Mouse (Mus musculus): ENCODE measurements around the gene Ndufs5.

Ndufs5 gene

DNA sequence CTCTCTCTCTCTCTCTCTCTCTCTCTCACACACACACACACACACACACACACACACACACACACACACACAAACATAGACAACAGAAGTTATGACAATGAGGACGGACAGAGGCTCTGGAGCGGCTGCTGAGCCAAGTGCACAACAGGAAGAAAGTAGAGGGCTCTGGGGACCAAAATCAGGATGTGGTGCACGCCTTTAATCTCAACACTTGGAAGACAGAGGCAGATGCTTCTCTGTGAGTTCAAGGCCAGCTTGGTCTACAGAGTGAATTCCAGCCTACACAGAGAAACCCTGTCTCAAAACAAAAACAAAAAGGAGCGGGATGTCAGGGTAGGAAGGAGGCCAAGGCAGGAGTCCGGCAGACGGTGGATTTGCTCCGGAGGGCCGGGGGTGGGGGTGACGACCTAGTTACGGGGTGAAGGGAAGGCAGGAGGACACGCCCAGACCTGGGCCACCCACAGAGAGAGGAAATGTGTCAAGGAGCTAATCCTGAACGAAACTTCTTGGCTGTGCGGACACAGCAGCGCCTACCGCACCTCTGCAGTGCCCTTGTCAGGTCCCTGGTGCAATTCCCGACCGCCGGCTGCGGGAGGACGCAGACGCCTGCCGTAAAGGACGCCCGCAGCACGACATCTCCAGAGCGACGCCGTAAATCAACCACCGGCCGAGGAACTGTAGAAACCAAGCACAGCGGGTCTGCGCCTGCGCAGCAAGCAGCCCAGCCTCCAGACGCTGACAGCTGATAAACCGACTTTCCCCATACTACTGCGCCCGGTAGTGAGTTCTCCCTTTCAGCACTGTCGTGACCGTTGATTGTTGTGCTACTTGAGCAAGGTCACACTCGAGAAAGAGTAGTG, at the start of gene Ndufs5:
Gene Ndufs5, minus strand, starts transcription at position 629 of the 860 bp plus-strand sequence.
- in situ Hi-C loops (cut with MboI), result no loop called here

DNA sequence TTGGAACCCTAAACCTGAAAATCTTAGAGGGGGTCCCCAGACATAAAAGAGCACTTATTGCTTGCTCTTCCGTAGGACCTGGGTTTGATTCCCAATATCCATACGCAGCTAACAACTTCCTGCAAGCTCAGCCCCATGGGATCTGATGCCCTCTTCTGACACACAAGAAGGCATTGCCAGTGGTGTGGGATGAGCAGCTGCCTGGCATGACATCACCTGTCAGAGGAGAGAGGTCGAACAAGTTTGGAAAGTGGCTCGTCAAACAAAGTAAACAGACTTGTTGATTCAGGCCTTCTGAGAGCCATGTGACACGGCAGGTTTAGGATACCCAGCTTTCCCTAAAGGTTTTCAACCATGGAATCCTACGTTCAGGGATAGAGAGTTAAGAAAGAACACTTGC, 47.1 kb upstream of the Ndufs5 start:
- in situ Hi-C loops (cut with MboI), result no loop called here

DNA sequence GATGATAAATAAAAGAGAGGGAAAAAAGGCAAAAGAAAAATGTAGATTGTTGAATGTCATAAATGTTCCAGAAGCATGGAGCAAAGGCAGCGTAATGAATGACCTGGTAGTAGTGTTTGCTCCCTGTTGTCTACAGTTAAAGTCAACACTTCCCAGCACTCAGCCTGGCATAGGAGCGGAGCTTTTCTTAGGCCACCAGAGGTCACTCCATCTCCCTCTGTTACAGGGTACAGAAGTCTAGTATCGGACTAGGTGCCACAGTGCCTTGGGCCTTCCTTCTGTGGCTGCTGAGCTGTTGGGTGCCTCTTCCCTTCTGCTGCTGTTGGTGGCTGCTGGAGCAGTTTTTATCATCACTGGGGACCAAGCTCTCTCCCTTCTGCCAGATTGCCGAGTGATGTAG, 40.3 kb upstream of the Ndufs5 start:
- in situ Hi-C loops (cut with MboI), result no loop called here

DNA sequence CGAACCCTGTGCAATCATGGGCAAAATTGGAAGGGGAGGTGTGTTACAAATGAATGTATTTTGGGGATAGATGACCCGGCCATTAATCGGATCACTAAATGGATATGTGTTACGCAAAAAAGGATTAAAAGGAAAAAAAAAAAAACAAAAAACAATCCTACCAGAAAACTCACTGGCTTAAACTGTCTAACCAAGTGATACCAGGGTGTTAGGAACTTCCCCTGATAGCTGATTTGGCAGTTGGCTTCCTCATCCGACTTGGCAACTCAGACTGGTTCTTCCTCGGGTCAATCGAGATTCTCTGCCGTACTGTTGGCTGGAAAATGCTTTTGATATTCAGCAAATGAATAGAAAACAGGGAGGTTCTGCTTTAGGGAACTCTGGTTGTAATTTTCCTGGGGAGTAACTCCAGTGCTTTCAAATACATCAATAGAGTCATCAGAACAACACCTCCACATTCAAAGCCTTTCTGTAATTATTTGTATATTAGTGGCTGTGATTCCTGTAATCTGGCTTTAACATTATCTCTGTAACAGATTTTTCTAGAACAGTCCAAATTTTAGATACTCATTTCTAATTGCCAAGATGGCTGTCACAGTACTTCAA, 32.8 kb upstream of the Ndufs5 start:
- in situ Hi-C loops (cut with MboI), result no loop called here

DNA sequence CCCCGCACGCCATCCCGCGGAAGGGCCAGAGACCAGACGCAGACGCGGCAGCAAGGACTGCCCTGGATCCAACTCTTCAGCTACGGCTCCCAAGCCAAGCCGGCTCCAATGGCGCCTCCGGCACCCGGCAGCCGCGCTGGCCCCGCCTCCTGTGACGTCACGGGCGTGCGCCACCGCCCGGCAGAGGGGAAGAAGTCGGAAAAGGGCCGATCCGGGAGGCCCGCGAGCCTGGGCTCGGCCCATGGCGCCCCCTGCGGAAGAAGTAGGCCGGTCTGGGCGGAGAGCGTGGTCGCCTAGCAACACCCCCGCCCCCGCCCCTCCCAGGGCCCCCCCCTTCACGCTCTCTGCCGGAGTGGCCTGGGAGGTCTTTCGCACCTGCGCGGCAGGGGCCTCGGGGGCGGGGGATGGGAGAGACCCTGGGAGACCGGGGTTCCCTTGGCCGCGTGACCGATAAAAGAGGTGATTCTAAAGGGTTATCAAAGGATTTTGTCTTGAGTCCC, 32.2 kb upstream of the Ndufs5 start, which contains the start of gene Akirin1:
Gene Akirin1, minus strand, starts transcription at position 194 of the 500 bp plus-strand sequence.
- in situ Hi-C loops (cut with MboI), result no loop called here

DNA sequence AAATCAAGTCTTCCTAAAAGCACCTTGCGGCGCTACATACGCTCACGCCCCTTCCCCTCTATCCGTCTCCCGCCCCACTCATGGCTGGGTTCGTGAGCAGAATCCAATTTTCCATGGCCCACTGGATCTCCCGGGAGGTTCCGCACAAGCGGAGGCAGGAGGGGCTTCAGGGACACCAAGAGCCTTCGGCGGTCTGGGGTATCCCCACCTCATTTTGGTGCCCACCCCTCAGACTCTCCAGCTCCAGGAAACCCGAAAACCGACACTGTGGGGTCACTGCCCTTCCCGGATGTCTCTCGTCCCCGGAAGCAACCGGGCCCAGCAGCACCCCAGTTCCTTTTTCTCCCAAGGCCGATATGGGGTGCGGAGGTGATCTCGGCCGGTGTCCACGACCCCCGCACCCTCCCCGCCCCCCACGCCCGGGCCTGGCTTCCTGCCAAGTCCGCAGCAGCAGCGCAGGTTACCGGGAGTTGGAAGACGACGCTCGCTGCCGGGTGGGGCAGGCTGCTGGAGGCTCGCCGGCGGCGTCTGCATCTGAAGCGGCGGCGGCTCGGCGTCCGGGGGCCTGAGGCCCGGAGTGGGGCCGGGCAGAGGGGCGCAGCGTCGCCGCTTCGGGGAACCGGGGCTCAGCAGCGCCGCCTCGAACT, 31.6 kb upstream of the Ndufs5 start:
- in situ Hi-C loops (cut with MboI), result no loop called here

DNA sequence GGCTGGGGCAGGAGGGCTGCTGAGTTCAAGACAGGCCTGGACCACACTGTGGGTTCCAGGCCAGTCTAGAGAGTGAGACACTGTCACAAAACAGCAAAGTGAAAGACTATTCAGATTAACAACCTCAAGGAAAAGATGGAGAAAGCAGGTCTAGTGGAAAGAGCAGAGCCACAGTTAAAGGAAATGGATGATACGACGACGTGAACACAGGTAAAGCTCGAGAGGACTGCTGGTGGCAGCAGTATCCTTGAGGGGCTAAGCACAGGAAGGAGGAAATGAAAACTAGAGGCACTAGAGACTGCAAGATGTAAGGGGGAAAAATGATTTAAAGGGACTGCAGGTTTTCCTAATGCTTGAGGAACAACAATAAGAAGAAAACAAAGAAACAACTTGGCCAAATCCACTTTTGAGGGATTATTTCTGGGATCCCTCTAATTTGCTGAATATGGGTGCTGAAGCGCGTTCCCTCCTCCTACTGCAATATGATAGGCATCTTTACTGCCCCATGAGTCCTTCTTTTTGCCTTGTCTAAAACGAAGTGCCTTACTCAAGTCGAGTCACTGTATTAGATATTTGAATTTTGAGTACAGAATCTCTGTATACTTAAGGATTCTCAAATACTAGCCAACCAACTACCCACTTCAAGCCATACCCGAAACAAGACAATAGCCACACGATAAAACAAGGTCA, 30.9 kb upstream of the Ndufs5 start:
- in situ Hi-C loops (cut with MboI), result no loop called here

DNA sequence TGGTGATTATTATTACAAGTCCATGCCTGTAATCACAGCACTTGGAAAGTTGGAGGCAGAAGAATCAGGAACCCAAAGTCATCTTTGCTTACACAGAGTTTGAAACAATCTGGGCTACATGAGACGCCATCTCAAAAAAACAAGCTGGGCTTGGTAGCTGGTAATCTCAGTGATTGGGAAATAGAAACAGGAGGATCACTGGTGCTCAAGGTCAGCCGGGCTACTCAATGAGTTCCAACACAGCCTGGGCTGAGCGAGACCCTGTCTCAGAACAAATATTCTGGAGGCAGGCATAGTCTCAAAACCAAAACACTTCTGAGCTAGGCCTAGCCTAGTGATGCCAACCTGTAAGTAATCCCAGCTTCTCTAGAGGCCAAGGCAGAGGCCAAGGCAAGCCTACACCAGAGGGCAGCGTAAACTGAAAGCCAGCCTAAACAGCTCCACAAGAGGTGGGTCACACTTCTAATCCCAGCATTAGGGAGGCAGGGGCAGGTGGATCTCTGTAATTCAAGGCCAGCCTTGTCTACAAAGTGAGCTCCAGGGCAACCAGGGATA, 27.3 kb upstream of the Ndufs5 start:
- in situ Hi-C loops (cut with MboI), result no loop called here

DNA sequence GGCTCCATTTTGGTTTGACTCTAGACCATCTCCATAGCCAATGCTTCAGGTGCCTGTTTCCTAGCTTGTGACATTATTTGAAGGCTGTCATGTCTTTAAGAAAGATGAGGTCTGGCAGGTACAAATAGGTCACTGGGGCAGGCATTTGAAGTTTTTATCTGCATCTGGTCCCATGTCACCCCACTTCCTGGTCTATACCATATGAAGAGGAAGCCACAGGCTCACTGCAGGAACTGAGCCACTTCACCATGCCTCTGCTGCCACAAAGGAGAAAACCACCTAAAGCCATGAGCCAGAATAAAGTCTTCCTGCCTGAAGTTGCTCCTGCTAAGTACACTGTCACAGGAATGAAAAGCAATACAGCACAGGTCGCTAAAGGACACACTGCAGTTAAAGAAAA, 24.9 kb upstream of the Ndufs5 start:
- in situ Hi-C loops (cut with MboI), result no loop called here

DNA sequence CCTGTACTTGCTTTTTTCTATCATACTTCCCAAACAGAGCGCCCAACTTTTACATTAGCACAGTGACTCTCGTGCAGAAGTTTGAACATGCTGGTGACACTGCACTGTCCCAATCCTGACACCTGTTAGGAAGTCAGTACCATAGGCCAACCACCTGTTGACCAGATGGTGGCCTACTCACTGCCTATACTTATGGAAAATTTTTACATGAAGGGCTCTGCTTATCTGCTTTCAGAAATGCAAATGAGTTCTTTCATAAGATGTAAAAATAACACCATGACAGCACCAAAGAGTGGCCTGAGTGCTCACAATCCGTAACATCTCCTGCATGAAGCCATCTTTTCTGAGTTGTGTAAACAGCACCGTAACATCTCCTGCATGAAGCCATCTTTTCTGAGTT, 20.7 kb upstream of the Ndufs5 start:
- in situ Hi-C loops (cut with MboI), result no loop called here

DNA sequence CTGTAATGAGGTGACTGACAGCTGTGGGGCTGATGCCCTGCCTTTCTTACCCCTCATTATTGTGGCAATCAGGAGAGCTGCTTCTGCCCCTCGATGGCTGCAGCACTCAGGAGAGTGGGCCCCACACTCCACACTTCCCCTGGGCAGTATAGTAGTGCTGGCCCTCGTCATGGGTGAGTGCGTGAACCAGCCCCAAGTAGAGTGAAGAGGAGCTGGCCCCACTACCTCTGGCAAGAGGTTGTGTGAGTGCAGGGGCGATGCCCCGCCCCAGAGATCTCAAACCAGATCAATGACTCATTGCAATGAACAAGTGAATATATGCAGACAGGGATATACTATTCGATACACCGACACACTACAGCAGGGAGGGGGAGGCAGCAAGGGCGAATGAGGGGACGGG, 15.5 kb upstream of the Ndufs5 start:
- in situ Hi-C loops (cut with MboI), result no loop called here

DNA sequence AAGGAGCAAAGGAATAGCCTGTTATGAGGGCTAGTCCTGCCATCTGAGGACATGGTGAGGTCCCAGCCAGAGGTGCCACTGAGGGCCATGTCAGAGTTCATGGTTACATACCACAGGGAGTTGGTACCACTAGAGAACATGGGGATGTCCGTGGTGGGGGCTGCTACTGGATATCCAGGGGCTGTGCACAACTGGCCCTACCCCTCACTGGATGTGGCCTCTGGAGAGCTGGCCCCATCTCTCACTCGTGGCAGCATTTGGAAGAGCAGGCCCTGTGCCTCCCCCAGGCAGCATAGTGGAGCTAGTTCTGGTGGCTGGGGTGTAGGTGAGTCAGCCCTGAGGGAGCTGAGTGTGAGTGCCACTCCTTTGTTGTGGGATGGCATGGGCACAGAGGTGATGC, 14.9 kb upstream of the Ndufs5 start:
- in situ Hi-C loops (cut with MboI), result no loop called here

DNA sequence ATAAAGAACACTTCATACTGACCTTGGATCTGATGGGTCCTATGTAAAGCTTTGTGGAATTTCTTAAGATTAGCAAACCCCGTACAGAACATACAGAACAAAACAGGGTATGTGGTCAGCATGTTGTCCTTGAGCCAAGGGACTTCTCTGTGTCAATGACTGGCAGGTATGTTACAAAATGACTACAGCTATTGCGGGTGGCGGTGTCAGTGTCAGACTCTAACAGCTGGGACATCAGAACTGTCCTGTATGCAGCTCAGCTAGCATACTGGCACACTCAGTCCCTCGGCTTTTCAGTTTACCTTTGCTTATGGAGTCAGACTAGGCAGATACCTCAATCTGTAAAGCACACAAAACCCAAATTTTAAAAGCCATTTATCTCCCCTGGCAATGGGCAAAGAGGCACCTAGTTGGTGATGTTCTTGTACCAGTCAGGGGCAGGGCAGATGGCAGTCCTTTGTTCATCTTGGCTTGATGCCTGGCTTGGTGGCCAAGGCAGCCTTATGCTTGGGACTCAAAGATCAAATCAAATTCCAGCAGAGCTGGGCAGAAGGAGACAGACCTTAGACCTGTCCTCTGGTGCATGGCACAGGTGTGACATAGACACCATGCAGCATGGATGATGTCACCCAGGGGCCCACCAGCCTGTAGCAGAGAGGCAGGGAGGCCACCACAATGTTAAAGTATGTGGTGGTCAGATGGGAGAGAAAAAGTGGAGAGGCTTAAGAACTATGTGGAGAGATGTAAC, 14.3 kb upstream of the Ndufs5 start:
- in situ Hi-C loops (cut with MboI), result no loop called here

DNA sequence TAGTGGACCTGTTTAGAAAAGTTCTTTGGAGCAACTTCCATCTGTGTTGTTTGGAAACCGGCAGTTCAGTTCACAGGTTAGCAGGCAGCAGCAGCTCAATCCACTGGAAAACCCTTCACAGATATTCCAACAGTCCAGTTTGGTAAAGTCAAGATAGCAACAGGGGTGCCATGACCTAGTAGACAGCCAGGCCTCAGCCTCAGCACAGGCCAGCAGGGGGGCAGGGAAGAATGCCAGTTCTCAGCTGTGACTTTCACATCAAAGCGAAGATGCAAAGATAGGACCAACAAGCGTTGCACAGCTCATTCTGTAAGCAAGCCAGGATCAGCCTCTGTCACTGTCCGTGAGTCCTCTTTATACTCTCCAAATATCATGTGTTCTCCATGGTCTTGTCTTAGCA, 3.8 kb upstream of the Ndufs5 start:
- in situ Hi-C loops (cut with MboI), result no loop called here

DNA sequence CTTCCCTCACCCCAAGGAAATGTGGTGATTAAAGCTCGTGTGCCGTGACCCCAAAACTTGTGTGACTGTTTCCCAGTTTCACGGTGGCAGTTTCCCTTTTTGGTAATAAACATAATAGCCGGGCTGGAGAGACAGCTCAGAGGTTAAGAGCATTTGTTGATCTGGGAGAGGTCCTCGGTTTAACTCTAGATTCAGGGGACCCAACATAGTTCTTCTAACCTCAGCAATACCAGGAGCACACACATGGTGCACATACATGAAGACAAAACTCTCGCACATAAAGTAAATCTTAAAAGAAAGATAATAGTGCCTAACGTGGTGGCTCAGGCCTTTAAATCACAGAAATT, 405 bp upstream of the Ndufs5 start:
- in situ Hi-C loops (cut with MboI), result no loop called here

DNA sequence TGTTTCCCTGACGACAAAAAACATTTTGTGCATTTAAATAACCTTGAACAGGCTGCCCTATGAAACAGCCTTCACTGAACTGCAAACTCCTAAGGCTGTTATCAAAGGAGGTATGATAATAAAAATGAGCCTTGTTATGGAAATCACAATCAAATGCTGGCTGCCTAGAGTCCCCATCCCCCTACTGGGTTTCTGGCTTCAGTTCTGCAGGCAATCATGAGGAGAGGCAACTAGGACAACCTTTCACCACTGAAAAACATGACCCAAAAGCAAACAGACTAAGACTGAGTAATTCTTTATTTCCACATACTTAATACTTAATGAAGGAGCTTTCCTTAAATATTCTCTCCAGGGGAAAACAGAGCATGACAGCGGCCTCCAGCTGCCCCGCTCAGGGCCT, 5.6 kb downstream of the Ndufs5 start:
- in situ Hi-C loops (cut with MboI), result no loop called here

DNA sequence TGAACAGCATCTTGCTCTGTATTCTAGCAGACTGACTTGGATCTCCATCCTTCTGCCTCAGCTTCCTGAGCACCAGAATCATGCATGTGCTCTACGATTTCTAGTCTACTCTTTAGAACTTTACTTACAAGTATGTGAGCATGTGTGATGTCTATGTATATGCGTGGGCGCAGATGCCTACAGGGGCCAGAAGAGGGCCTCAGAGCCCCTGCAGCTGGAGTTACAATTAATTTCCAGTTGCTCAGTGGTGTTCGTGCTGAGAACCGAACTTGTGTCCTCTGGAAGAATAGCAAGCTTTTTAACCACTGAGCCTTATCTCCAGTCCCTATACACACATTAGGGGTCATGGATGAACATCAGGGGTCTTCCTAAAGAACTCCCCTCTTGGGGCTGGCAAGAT, 10.7 kb downstream of the Ndufs5 start:
- in situ Hi-C loops (cut with MboI), result no loop called here

DNA sequence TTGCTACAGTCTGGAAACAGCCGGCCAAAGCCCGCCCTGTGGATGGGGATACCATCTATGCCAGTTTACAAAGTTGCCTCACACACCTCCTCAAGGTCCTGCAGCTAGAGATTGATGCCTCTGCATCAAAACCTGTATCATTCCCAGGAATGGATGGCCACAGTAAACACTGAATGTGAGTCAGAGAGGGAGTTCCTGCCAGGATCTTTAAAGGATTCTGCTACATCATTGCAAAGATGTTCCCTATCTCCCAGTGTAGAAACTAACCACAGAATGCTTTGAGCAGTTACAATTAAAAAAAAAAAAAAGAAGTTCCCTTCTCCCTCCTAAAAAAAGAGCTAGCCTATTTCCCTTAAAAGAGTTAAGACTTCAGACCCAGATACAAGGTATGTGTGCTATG, 12.7 kb downstream of the Ndufs5 start:
- in situ Hi-C loops (cut with MboI), result no loop called here

DNA sequence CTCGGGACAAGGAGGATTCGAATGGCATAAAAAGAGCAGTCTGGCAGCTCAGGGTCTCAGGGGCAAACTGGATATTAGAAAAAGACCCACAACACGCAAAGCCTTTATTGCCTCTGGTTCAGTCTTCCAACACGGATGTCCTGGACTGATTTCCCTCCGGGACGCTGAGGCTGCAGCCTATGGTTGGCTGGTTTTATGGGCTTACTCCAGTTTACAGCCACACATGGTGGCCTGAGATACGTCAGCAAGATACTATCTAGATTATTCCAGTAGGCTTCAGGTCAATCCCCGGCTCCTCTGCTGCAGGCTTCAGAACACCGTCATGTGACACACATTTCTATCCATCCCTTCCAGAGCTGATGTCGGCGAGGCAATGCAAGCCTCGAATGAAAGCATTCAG, 24.6 kb downstream of the Ndufs5 start:
- in situ Hi-C loops (cut with MboI), result no loop called here

DNA sequence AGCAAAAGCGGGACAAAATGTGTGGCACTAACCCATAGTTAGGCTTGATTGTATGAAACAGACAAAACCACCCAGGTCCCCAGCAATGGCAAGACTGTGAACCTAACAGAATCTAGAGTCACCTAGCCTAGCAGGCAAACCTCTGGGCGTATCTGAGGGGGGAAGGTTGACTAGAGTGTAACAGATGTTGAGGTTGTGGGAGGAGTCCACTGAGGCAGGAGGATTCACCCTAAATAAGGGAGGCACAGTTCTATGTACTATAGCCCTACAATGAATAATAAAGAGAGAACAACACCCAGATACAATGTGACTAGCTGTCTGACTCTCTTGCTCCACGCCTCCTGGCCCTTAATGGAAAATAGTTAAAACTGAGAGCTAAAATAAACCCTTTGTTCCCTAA, 25.9 kb downstream of the Ndufs5 start:
- in situ Hi-C loops (cut with MboI), result no loop called here

DNA sequence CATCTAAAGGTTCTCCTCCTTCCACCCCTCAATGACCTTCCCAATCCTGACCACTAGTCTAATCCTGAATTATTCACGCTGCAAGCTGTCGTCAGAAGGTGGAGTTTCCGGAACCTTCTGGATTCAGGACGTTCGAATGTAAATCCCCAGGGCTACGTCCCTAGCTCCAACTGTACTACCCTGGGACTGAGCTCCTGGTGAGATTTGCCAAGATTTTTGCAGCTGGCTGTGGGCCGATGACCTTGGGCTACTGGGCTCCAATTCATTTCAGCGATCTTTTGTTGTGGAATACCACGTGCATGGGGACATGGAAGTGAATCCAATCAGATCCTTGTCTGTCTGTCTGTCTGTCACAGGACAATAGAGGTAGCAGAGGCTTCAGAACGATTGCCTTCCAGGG, 27.7 kb downstream of the Ndufs5 start:
- in situ Hi-C loops (cut with MboI), result no loop called here

Measured in mature B cell (primary cell).